Mouse (Mus musculus) effector memory CD4-positive, alpha-beta T cell, adult 7 months (primary cell): ENCODE data around the gene Myo18a. TPM values are rescaled to one million over a fixed set of nuclear protein-coding genes. Genes with fewer than 3 reads are reported as not detected.

ENCODE experiments used
- polyA plus RNA-seq: library from polyadenylated mRNA; unstranded; fragments of 100-300 nt; shearing (Covaris generic); gene quantifications from one replicate; pipeline ENCODE4 v1.2.1, GENCODE M21; 2017

Myo18a gene
- polyA plus RNA-seq, result 31.1 TPM

DNA sequence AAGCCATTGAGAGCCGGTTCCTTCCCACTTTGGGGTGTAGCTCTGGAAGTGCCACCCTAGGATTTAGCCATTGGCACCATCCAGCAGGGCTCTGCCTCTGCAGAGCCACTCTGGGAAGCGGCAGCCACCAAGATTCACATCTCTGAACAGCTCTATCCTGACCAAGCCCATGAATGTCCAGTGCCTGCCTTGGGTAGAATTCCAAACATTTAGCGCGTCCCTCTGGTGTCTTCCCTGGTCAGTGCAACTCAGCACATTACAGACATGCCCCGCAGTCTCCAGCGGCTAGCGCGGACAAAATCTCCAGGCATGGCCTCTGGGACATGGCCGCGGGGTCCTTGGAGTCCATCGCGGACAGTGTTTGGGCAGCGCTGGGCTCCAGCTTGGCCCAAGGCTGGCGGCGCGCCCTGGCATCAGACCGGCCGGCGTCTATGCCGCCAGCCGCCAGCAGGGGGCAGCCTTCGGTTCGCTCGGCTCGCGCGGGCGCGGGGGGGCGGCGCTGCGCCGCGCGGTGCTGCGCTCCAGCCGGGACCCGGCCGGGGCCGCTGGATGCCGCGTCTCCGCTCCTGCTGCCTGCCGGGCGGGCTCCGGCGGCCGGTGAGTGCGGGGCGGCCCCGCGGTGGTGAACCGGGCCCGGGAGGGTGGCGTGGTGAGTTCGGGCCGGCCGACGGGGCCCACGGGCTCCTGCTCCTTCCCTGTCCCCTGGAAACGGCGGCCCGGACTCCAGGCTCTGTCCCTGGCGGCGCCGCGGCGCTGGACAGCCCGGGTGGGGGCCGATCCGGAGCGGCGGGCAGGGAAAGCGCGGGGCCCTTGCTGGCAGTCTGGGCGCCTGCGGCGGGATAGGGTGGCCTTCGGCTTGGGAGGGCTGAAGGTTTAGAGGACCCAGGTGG lies at the start of gene Myo18a:
TSS of gene Myo18a (plus strand) at position 464 of the 890 bp plus-strand sequence.

DNA sequence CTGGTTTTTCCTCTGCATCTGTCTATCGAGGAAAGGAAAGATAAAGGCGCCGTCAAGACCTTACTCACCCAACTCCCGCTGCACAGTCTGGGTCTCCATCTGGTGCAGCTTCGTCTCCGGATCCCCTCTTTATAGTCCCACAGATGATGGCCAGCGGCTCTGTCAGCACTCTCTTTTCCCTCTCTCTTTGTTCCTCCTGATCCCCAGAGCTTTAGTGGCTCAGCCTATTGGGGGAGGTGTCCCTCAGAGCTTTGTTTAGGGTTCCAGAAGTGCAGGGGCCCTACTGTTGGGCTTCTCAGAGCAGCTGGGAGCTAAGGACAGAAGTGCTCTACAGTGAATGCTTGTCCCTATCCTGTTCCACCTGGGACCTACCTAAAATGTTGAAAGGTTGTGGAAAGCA lies 37.9 kb upstream of the Myo18a start, which contains the start of gene Cryba1:
TSS of gene Cryba1 (minus strand) at position 101 of the 400 bp plus-strand sequence.

DNA sequence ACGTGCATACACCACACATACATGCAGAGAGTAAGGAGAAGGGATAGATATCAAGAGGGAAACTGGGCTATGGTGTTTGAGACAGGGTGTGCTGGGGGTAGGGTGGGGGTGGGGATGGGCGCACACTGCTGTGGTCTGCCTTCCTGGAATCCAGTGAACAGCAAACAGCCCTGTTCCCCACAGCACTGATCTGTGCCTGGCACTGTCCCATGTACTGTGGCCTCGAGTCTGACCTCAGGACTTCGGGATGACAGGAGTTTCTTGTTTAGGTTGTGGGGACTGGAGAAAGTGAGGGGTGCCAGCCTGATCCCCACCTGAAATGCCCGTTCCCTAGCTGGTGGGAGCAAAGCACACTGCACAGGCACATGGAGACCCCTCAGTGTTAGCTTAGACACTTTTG lies 24.7 kb downstream of the Myo18a start, which contains the start of gene Gm10277:
TSS of gene Gm10277 (minus strand) at position 41 of the 400 bp plus-strand sequence.

DNA sequence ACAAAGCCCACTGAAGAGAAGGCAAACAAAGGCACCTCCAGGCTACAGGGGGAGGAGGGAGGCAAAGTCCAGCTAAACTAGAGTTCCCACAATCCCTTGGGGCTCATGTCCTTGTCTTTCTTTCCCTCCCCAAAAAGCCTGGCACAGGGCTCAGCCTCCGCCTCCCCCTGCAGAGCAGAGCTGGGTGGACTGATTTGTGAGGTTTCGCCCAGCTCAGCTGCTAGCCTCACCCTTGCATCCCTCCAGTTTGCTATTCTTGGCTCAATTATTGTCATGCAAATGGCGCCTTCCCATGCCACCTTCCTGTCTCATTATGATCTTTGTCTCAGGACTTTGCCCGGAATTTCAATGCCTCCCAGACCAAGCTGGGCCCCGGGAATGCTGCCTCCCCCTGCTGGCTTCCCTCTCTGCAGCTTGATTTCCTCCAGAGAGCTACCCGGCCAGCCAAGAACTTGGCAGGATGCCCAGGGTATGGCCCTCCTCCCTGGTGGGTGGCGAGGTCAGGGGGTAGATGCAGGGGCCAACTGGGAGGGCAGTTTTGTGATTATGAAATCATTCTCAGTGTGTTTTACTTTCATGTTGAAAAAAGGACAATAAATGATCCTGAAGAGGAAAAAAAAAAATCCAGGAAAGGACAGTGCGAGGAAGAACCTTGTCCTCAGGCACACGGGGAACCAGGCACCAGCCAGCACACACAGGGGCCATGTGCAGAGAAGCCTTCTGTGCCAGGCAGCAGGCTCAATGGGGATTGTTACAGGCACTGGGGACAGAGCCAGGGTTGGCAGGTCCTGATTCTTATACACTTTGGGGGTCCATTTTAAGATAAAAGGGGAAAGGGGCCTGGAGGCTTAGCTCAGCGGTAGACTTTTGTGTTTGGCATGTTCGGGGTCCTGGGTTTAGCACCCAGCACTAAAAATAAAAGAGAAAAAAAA lies 131.0 kb downstream of the Myo18a start, which contains the start of gene Pipox:
TSS of gene Pipox (minus strand) at position 310 of the 932 bp plus-strand sequence.

Other genes starting within 250 kb of the Myo18a start
- gene Abhd15, start 248.1 kb upstream of the Myo18a start, polyA plus RNA-seq, result 4.6 TPM
- gene Trp53i13, start 247.3 kb upstream of the Myo18a start, polyA plus RNA-seq, result 25.8 TPM
- 0.90 TPM for gene Gm10392, start 244.0 kb upstream of the Myo18a start, polyA plus RNA-seq
- 7.6 TPM for gene Taok1, start 155.4 kb upstream of the Myo18a start, polyA plus RNA-seq
- gene Nufip2, start 77.1 kb upstream of the Myo18a start, polyA plus RNA-seq, result 82.9 TPM
- not detected for gene Cryba1, start 38.0 kb upstream of the Myo18a start, polyA plus RNA-seq
- not detected for gene Gm10277, start 24.5 kb downstream of the Myo18a start, polyA plus RNA-seq
- 0.62 TPM for gene Pipox, start 130.8 kb downstream of the Myo18a start, polyA plus RNA-seq
- gene Sez6, start 167.6 kb downstream of the Myo18a start, polyA plus RNA-seq, result 0.34 TPM
- gene Phf12, start 219.5 kb downstream of the Myo18a start, polyA plus RNA-seq, result 31.7 TPM